Mouse (Mus musculus): ENCODE data around the gene Sdsl. TPM values are rescaled to one million over a fixed set of nuclear protein-coding genes. Genes with fewer than 3 reads are reported as not detected.
A peak's percentile ranks its signal among the peaks of the same experiment; 100 is the strongest.

The Sdsl gene
- polyA plus RNA-seq, 1 experiment = 8.4 TPM

DNA sequence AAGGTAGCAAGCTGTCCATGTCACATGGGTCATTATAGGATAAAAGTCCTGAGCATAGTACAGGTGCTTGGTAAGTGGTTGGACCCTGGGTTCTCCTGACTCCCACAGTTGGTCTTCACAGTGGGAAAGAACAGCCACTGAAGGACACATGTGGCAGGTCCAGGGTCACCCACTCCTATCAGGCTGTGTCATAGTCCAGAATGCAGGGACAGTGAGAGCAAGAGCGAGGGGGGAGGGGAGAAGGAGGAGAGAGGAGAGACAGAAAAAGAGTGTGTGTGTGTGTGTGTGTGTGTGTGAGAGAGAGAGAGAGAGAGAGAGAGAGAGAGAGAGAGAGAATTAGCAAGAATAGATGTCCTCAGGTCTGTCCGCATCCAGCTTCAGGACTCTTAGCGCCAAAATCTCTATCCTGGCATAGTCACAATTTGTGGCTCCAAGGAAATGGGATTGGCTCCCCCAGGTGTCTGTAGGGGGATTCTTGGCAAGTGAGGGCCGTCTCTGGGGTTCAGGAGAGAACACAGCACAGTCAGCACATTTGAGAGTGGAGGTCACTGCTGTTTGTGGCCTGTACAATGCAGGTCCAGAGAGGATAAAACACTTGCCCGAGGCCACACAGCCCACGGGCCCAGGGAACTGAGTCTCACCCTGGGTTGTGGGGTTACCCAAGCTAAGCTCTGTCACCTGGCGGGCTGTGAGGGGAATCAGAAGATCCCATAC is 15.6 kb downstream of the Sdsl start:
- DNase-seq (ENCODE audit: low spot score) = no peak

DNA sequence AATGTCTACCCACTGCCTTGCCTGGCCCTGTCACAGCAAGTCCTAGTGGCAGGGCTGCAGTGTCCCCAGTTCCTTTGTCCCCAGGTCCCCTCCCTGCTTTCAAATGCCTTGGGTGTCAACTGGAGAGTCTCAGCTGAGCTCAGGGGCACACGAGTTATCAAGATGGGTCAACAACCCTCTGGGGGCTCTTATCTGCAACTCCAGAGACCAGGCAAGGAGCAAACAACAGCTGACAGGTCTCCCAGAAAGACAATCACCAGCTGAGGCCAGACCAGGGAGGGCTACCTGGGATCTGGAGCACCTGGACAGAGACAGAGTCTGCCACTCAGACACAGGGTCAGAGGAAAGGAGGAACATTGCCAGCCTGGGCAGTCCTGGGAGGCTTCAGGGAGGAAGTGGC is 16.4 kb downstream of the Sdsl start:
- DNase-seq (ENCODE audit: low spot score) = no peak

DNA sequence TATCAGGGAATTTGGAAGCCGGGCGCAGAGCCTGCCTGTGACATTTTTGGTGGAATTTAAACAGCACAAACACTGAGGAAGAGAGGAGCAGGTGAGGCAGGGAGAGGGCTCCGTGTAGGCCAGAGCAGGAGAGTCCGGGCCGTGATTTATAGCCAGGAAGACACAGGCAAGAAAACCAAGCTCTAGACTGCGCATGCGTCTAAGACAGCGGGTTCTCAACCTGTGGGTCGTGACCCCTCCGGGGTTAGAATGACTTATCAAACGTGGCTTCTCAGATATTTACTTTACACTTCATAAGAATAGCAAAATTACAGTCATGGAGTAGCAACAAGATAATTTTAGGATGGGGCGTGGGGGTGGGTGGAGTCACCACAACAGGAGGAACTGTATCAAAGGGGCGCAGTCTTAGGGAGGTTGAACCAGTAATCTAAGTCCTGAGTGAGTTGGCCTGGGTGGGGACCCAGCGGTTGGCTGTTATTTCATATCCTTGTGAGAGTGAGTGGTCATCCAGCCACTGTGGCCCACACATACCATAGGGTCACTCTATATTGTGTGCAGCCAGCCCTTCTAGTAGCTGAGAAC is 17.8 kb downstream of the Sdsl start:
- no peak for DNase-seq (ENCODE audit: low spot score)

DNA sequence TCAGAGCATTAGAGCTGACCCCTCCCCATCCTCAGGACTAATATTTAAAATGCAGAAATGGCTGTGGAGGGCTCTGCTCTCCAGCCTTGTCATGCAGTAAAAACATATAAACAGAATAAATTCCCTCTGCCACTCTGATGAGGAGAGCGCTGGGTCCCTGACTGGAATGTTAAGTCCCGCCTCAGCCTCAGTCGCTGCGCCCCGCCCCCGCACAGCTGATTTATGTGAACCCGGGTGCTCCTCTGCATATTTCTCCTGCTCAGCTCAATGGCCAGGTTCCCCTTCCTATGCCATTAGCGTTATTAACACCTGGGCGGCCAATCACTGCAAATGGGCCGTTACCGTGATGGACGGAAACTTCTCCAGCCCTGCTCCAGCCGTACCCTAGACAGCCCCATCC is 25.3 kb downstream of the Sdsl start:
- DNase-seq (ENCODE audit: low spot score) = no peak

DNA sequence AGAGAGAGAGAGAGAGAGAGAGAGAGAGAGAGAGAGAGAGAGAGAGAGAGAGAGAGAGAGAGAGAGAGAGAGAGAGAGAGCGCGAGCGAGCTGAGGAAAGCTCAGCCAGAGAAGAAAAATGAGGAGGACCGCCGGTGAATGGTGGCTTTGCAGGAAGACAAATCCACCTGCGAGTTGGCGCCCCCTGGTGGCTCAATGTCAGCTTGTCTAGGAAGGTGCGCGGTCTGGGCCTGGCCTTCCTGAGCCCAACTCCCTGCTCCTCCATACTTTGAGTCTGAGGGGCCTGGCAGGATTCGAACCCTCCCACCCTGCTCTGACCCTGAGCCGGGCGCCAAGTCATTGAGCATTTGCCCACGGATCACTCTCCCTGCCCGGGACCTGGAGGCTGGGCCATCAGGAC is 31.9 kb downstream of the Sdsl start:
- peak; percentile 76 for DNase-seq (ENCODE audit: low spot score)

DNA sequence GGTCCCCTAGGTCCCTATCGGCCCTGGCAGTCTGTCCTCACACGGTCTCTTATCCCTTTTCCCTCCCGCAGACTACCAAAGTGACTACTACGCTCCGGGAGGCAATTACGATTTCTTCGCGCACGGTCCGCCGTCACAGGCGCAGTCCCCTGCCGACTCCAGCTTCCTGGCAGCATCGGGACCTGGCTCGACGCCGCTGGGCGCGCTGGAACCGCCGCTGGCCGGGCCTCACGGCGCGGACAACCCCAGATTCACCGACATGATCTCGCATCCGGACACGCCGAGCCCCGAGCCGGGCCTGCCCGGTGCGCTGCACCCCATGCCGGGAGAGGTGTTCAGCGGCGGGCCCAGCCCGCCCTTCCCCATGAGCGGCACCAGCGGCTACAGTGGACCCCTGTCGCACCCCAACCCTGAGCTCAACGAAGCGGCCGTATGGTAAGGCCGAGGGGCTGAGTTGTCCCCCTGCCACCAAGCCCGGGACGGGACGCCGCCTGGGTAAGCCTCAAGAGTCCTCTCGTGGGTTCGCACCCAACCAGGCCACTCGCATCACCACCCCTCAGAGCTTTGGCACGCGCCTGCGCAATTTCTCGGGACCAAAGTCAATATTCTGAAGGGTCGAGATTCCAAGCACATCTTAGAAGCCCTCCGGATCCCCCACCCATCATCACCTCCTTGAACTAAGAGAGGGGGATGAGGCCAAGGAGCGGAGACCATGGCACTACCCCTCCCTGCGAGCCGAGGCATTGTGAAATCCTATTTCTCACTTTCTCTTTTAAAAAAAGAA is 32.5 kb downstream of the Sdsl start:
- DNase-seq (ENCODE audit: low spot score) = no peak

DNA sequence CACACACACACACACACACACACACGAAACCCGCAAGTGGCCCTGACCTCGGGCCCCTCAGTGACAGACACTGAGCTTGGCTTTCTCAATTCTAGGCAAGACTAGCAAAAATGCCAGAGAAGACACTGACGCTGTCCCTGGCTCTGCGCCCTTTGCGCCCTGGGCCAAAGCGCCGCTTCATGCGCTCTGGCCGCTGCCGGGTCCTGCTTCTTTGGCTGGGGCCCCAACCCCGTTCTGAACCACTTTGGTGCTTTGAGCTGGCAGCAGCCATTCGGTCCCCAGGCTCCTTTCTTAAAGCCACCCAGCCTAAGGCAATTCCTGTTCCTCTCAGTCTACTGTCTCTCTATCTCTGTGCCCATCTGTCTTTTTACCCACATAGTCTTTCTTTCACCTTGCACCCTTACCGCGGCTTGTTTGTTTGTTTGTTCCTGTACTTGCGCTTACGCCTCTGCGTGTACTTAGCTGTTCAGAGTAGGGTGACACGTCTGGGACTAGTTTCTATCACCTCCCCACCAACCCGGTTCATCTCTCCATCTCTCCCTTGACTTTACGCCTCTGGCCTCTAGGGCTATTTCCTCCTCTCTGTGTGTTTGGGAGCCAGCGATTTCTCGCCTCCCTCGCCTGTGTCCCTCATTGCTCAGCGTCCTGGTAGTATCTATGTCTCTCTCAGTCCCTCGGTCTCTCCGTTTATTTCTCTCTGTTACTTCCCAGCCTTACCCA is 33.5 kb downstream of the Sdsl start:
- DNase-seq (ENCODE audit: low spot score) = no peak

DNA sequence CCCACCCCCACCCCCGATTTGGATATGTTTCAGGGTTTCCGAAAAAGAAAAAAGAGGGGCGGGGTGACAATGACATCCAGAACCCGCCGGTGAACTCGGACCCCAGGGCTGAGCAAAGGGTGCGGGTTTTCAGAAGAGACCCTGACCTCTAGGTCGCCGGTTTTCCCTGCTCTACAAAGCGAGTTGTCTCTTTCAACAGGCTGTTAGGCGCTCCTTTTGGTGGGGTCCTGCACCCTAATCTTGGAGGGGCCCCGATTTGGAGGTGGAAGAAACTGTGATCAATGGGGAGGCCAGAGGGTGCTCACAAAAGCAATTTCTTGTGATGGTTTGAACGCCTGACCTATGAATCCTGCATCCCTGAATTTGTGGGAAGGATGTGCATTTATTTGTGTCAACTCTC is 34.1 kb downstream of the Sdsl start:
- DNase-seq (ENCODE audit: low spot score) = no peak

DNA sequence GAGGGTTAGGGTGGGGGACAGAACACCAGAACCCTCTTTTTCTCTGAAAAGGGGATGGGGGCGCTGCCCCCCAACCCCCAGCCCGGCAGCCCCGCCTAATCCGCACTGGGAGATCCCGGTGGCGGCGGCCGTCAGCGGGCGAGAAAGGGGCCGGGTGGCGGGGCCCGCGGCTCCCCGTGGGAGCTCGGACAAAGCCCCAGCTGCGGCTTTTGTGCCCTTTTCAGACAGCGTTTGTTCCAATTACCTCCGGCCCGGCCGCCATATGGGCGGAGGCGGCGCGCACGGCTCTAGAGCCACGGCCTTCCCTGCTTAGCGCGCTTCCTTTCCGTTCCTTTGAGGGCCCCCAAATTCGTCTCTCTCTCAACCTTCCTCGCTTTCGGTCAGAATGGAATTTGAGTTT is 34.6 kb downstream of the Sdsl start:
- DNase-seq (ENCODE audit: low spot score) = no peak

DNA sequence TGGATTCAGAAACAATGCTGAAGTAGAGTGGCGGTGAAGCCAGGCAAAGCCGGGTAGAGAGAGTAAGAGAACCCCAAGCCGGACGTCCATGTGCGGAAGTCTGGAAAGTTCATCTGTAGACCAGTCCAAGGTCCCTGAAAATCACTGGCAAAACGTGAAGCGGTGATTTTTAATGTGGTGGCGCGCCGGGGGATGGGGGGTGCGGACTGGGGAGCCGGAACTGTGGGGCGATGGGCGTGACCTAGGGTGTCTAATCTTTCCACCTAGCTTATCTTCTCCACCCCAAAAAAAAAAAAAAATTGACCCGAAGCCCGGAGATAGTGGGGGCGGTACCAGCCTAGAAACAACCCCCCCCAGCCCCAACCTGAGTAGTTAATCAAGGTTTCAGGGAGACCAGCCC is 35.1 kb downstream of the Sdsl start:
- DNase-seq (ENCODE audit: low spot score) = no peak

DNA sequence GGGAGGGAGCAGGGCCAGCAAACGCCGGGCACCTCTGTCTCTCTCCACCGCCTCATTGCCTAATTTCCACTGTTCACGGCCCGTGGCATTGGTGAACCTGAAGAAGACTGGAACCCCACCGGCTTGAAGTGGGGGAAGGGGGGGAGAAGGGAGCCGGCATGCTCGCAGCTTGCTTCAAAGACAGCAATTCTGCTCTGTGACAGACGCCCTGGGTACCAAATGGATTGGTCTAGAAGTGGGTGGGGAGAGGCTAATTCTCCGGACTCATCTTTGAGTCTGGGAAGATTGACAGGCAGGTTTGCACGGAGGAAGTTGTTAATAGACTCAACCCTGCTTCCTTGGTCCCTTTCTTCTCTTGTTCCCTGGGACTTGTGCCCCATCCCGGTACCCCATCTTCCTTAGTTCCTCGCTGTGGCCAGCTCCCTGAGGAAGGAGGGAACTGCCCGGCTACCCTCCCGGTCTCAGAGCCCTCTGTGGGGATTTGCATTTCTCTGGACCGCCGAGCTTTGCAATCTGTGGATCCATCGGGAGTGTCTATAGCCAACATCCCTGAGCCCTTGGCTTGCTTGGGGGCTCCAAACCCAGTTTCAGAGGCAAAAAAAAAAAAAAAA is 35.6 kb downstream of the Sdsl start:
- DNase-seq (ENCODE audit: low spot score) = no peak

DNA sequence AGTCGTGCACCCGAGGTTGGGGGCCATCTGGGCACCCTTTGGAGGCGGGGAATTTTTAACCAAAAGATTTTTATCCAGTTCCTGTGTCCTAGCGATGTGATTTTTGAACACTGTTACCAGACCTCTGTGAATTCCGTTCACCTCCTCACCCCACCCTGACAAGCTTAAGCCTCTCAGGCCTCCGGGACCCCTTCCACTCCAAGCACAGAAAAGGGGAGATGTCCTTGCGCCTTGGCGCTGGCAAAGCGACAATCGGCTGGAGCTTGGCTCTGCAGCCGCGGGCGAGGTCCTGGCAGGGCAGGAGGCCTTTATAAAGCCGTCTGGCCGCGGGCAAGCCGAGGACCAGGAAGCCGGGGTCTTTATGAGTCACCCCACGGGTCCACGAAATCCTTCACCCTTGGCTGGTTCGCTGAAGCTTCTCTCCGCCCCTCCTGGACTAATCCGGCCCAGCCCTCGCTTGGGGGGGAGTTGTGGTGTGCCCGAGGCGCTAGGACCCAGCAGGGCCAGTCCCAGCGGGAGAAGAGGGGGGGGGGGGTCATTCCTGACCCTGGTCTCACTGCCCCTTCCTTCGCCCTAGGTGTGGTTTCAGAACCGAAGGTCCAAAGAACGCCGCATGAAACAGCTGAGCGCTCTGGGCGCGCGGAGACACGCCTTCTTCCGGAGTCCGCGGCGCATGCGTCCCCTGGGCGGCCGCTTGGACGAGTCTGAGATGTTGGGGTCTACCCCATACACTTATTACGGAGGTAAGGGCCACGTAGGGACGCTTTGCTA is 36.7 kb downstream of the Sdsl start:
- DNase-seq (ENCODE audit: low spot score) = no peak

DNA sequence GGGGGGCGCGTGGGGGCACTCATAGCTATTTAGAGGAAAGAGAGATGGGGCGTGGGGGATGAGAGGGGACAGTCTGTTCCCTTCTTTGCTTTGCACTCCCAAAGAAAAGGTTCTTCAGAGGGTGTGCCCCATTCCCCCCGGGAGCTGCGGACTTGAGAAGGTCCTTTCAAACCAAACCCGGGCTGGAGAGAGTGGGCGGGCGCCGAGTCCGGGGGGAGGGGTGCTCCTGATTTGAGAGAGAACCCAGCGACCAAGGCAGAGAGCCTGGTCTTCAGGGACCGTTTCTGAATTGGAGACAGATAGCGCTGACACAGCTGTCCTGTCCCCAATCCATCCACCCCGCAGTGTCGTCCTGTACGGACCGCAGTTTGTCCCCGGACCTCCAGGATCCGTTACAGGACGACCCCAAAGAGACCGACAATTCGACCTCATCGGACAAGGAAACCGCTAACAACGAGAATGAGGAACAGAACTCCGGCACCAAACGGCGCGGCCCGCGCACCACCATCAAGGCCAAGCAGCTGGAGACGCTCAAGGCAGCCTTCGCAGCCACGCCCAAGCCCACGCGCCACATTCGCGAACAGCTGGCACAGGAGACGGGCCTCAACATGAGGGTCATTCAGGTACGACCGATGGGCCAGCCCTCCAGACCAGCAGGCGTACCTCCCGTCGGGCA is 37.5 kb downstream of the Sdsl start:
- DNase-seq (ENCODE audit: low spot score) = no peak

DNA sequence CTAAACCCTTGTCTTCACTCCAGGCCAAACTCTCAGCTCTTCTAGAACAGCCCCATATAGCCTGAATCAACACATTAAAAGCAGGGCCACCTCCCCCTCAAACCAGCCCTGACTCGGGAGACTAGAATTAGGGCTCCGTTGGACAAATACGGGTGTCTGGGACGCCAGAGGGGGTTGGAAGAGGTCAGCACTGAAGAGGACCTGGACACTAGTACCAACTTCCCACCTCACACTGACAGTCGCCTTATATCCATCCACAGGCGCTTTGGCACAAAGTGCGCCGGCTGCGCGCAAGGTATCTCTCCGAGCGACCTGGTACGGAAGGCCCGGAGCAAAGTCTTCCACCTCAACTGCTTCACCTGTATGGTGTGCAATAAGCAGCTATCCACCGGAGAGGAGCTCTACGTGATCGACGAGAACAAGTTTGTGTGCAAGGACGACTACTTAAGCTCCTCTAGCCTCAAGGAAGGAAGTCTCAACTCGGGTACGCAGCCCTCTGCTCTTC is 38.3 kb downstream of the Sdsl start:
- DNase-seq (ENCODE audit: low spot score) = no peak

DNA sequence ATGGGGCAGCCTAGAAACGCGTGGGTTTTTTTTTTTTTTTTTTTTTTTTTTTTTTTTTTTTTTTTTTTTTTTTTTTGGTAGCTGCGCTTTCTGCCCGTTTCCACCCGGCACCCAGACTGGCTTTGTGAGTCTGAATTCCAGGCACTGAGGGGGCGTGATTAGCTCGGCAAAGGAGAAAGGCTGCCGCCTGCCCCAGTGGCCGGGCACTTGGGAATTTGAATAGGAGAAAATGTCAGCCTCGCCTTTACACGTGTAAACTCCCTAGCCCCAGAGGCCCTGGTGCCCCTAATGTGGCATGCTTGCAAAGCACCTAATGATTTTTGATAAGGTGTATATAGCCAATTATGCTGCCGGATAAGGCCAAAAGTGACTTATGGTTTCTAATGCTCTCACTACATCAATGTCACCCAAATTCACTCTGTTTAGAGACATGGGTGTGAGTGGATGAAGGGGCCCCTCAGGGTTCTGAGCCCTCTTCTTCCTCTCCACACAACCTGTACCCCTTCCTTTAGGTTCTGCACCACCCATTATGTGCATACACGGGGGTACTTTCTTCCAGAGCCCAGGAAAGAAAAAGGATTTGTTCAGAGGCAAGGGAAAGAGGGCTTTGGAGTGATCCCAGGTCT is 39.4 kb downstream of the Sdsl start:
- DNase-seq (ENCODE audit: low spot score) = no peak

DNA sequence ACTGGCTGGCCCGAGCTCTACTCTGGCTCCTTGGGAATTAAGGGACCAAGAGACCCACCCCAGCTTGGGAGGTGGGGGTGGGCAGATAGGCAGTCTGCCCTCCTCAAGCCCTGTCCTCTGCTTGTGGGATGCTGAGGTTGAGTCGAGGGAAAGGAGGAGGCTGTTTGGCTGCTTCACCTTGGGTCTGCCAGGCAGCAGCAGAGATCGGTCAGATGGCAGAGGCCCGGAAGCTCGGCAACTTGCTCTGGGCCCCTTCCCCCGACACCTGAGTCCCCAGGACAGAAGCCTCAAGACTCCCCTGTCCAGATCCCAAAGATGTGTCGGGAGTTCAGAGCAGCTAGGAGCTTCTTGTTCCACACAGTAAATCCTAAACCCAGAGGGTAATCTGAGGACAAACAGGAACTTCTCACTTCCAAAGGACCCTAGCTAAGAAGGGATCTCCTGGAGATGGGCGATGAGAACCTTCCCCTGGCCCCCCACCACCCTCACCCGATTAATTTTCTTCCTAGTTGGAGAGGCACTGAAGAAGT is 40.1 kb downstream of the Sdsl start:
- no peak for DNase-seq (ENCODE audit: low spot score)

DNA sequence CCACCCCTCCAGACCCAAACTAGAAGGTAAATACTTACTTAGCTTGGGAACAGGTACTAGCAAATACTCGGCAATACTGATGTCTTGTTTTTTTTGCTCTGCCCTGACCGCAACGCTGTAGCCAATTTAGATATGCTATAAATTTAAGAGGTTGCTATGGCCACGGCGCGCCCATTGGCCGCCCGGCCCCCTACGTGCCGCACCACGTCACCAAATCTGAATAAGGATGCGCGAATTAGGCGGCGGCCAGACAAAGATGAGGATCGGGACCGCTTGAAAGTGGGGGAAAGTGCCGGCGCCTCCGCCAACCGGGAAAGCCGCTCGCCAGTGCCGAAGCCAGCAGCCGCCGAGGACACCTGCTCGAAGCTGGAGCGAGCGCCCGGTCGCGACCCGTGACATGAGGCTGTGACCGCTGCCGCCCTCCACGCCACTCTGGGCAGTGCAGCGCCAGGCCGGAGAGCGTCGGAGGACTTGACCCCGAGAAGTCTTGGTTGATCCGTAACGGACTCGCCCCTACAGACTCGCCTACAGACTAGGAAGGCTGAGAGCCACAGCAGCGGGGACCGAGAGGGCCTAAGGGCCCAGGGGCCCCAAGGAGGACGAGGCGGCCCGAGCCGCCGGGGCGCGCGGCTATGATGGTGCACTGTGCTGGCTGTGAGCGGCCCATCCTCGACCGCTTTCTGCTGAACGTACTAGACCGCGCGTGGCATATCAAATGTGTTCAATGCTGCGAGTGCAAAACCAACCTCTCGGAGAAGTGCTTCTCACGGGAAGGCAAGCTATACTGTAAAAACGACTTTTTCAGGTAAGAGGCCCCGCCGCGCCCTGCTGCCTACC is 40.7 kb downstream of the Sdsl start, which contains the start of gene Lhx5:
Gene Lhx5, plus strand, starts transcription at position 51 of the 837 bp plus-strand sequence.
- DNase-seq (ENCODE audit: low spot score) = no peak

DNA sequence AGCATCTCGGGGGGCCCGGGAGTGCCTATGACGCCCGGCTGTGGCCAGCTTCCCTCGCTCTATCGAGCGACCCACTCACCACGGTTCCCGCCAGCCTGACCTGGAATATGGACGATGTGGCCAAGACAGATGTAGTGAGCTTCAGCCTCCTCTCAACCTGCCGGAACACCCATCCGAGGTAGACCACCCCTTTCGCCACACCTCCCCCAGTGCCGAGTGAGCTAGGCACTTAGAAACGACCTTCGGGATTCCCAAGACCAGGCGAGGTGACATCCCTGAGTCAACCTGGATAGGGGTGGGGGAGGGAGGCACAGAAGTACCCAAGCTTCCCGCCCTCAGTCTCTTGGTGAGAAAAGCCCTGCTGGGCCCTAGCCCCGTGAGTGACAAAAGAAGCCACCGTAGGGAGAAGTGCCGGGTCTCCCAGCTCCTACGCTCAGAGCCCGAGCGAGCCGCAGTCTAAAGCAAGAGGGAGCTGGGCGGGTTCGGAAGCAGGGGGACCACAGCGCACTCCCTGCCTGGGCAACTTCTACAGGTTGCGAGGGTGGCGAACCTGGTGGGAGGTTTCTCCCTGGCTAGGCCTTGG is 41.5 kb downstream of the Sdsl start:
- no peak for DNase-seq (ENCODE audit: low spot score)
